ENCODE assay signal across 12 mouse cellular contexts in genomic region chr7:127946470-127947023, GRCm38 (mm10). TPM values are rescaled to one million over a fixed set of nuclear protein-coding genes. Genes with fewer than 3 reads are reported as not detected.
DNase-seq lines count a peak whose midpoint lies in the region; ATAC-seq and TF ChIP-seq lines count a peak whose summit lies in the region.
"Had no signal": no experiment of that assay in that cellular context is flagged by ENCODE, and none has a peak within 500 bp of the region (broad histone marks: within the 10 kb centered on the region; RNA-seq: fewer than 3 reads in every experiment).

Gene Prss36 (minus strand): TSS chr7:127946725.

- H3K27ac ChIP-seq in kidney, embryonic 14.5 days (ENCODE audit: low read depth, low read length) = no peak within 1 kb of the TSS
- no peak within 1 kb of the TSS for H3K27ac ChIP-seq in ES-Bruce4 (ENCODE audit: insufficient read depth, low read length)
- no peak within 1 kb of the TSS for H3K27ac ChIP-seq in embryonic facial prominence, embryonic 13.5 days
- no peak within 1 kb of the TSS for H3K27ac ChIP-seq in midbrain, embryonic 10.5 days (replicated peaks)
- H3K27ac ChIP-seq: macrophage had no signal

- no peak within 1 kb of the TSS for H3K4me3 ChIP-seq in kidney, embryonic 14.5 days (ENCODE audit: low read length)
- H3K4me3 ChIP-seq in ES-Bruce4 (ENCODE audit: low read depth, low read length) = no peak within 1 kb of the TSS
- no peak within 1 kb of the TSS for H3K4me3 ChIP-seq in embryonic facial prominence, embryonic 13.5 days
- H3K4me3 ChIP-seq in midbrain, embryonic 10.5 days = no peak within 1 kb of the TSS

- no peaks in the 10 kb centered on the region for H3K9me3 ChIP-seq in kidney, embryonic 14.5 days (ENCODE audit: control insufficient read depth, low read length)
- no peaks in the 10 kb centered on the region for H3K9me3 ChIP-seq in ES-Bruce4 (replicated peaks; ENCODE audit: control insufficient read depth, insufficient read depth, low read length, poor library complexity, severe bottlenecking)
- no peaks in the 10 kb centered on the region for H3K9me3 ChIP-seq in embryonic facial prominence, embryonic 13.5 days
- H3K9me3 ChIP-seq in midbrain, embryonic 10.5 days (replicated peaks) = no peaks in the 10 kb centered on the region

- peaks cover 23% of the 10 kb centered on the region; the same call in 1 of the 2 replicates for H3K27me3 ChIP-seq in kidney, embryonic 14.5 days (ENCODE audit: control insufficient read depth, insufficient read depth, low read length)
- no peaks in the 10 kb centered on the region for H3K27me3 ChIP-seq in ES-Bruce4 (ENCODE audit: control insufficient read depth, insufficient read depth, low read length, poor library complexity, severe bottlenecking)
- H3K27me3 ChIP-seq in embryonic facial prominence, embryonic 13.5 days = peaks cover 43% of the 10 kb centered on the region
- H3K27me3 ChIP-seq in midbrain, embryonic 10.5 days (ENCODE audit: low read depth, poor library complexity, severe bottlenecking) = peaks cover 38% of the 10 kb centered on the region

- no peak within 1 kb of the TSS for H3K4me2 ChIP-seq in kidney, embryonic 14.5 days (replicated peaks; ENCODE audit: low read depth, low read length)
- no peak within 1 kb of the TSS for H3K4me2 ChIP-seq in embryonic facial prominence, embryonic 13.5 days

- intact Hi-C loops in heart, postnatal 36 days (cut with DNase I) = no loop called here

- no peak for TF ChIP-seq POLR2A in ES-Bruce4 (IDR thresholded peaks at IDR 0.05; ENCODE audit: insufficient read depth, low read length)

- no peak for ATAC-seq in kidney, embryonic 14.5 days (ENCODE audit: low FRiP score, low TSS enrichment)
- ATAC-seq in embryonic facial prominence, embryonic 13.5 days (ENCODE audit: insufficient number of reproducible peaks, insufficient read depth, low FRiP score, low TSS enrichment, low read depth) = no peak; the same call in 1 of the 2 replicates
- ATAC-seq: Patski had no signal

- DNase-seq in kidney, postnatal 25 days = no peak
- DNase-seq in midbrain, embryonic 10.5 days (ENCODE audit: low spot score) = no peak
- DNase-seq in left cerebral cortex, adult 18-20 months (ENCODE audit: low spot score in 2 of 2) = no peak
- no peak for DNase-seq in embryo, embryonic 11 days
- DNase-seq in heart, postnatal 36 days = no peak
- DNase-seq: cerebellum, postnatal 10 days; heart, postnatal 4 days had no signal

- no peak within 1 kb of the TSS for H3K9ac ChIP-seq in kidney, embryonic 14.5 days (ENCODE audit: low read depth, low read length)
- H3K9ac ChIP-seq in ES-Bruce4 (ENCODE audit: low read depth, poor library complexity, severe bottlenecking) = no peak within 1 kb of the TSS
- H3K9ac ChIP-seq in embryonic facial prominence, embryonic 13.5 days = no peak within 1 kb of the TSS

- TF ChIP-seq EP300 in ES-Bruce4 (IDR thresholded peaks at IDR 0.05; ENCODE audit: insufficient read depth, low read depth, low read length) = no peak

- 74% methylated on average over 6 of the region's 6 CpGs for WGBS in kidney, embryonic 14.5 days
- WGBS in embryonic facial prominence, embryonic 13.5 days = 76% methylated on average over 6 of the region's 6 CpGs
- WGBS in midbrain, embryonic 10.5 days = 83% methylated on average over 6 of the region's 6 CpGs

- no peaks in the 10 kb centered on the region for H3K36me3 ChIP-seq in kidney, embryonic 14.5 days (ENCODE audit: control insufficient read depth, insufficient read depth, low read length)
- H3K36me3 ChIP-seq in ES-Bruce4 (ENCODE audit: control insufficient read depth, insufficient read depth, low read length, poor library complexity, severe bottlenecking) = no peaks in the 10 kb centered on the region
- H3K36me3 ChIP-seq in embryonic facial prominence, embryonic 13.5 days = no peaks in the 10 kb centered on the region
- no peaks in the 10 kb centered on the region for H3K36me3 ChIP-seq in midbrain, embryonic 10.5 days

- TF ChIP-seq CTCF in ES-Bruce4 (IDR thresholded peaks at IDR 0.05; ENCODE audit: low read depth, low read length) = no peak

- peaks cover 5% of the 10 kb centered on the region; the same call in 1 of the 2 replicates for H3K4me1 ChIP-seq in kidney, embryonic 14.5 days (ENCODE audit: control insufficient read depth, insufficient read depth, low read length)
- H3K4me1 ChIP-seq in ES-Bruce4 (ENCODE audit: control insufficient read depth, insufficient read depth, low read length) = peaks cover 6% of the 10 kb centered on the region
- 0 out of 2 replicates have a peak, but pooled peaks cover 4% of the 10 kb centered on the region for H3K4me1 ChIP-seq in embryonic facial prominence, embryonic 13.5 days
- H3K4me1 ChIP-seq in midbrain, embryonic 10.5 days = peaks cover 5% of the 10 kb centered on the region

RNA-seq across cellular contexts. Expression of gene Prss36, which starts in this region (rescaled TPM):
- 12.1 and 12.4 TPM in 2 replicates for polyA plus RNA-seq in kidney, embryonic 14.5 days (2014; fragmentation: Nextera tagmentation; extraction: Ambion mirVana)
- 21.2 and 22.4 TPM in 2 replicates for polyA plus RNA-seq in ES-Bruce4 (2011; ENCODE audit: insufficient read depth, insufficient read length, low read depth, missing spikeins)
- polyA plus RNA-seq in embryonic facial prominence, embryonic 13.5 days (2015; fragmentation: Nextera tagmentation; extraction: Ambion mirVana) = 10.5 and 10.6 TPM in 2 replicates
- polyA plus RNA-seq in midbrain, embryonic 10.5 days (2016; fragmentation: Nextera tagmentation; extraction: Ambion mirVana) = 11.0 and 13.0 TPM in 2 replicates
- 1 to 10 TPM; 7.9 to 8.2 TPM for total RNA-seq in left cerebral cortex, adult 18-20 months (2021)
- total RNA-seq in heart, postnatal 36 days (2021) = 1 to 10 TPM; 7.9 to 8.1 TPM
